Comparison of ENCODE assay signal across 10 mouse cellular contexts in genomic region chr3:129640211-129641000, GRCm38 (mm10).
A peak's percentile ranks its signal among the peaks of the same experiment; 100 is the strongest.
DNase-seq lines count a peak whose midpoint lies in the region; ATAC-seq and TF ChIP-seq lines count a peak whose summit lies in the region.
"Had no signal": no experiment of that assay in that cellular context is flagged by ENCODE, and none has a peak within 500 bp of the region (broad histone marks: within the 10 kb centered on the region; RNA-seq: fewer than 3 reads in every experiment).

No protein-coding gene starts in this region.

- no peak for TF ChIP-seq CTCF in liver, postnatal 0 days (IDR thresholded peaks at IDR 0.05; ENCODE audit: low read depth)

- DNase-seq in kidney, postnatal 4 days, result no peak
- DNase-seq in hindbrain, embryonic 14.5 days (ENCODE audit: low spot score), result peak; percentile 25
- DNase-seq in thymus, postnatal 14 days, result no peak
- DNase-seq in spleen, adult 18-20 months, result no peak
- DNase-seq in liver, postnatal 0 days, result no peak
- DNase-seq: cerebellum, adult 2 months had no signal

- WGBS in kidney, embryonic 14.5 days, result 69% methylated on average over 10 of the region's 10 CpGs
- WGBS in embryonic facial prominence, embryonic 12.5 days, result 53% methylated on average over 10 of the region's 10 CpGs
- WGBS in hindbrain, embryonic 14.5 days, result 42% methylated on average over 10 of the region's 10 CpGs
- 49% methylated on average over 10 of the region's 10 CpGs for WGBS in midbrain, embryonic 13.5 days
- WGBS in liver, postnatal 0 days (ENCODE audit: insufficient replicate concordance), result 73% methylated on average over 10 of the region's 10 CpGs

- ATAC-seq in kidney, embryonic 14.5 days (ENCODE audit: low FRiP score, low TSS enrichment), result peak; percentile 44; the same call in 1 of the 2 replicates
- ATAC-seq in embryonic facial prominence, embryonic 12.5 days (ENCODE audit: insufficient number of reproducible peaks, insufficient read depth, low FRiP score, low TSS enrichment), result peak; percentile 32; the same call in 1 of the 2 replicates
- peak; percentile 85 for ATAC-seq in hindbrain, embryonic 14.5 days (ENCODE audit: low FRiP score)
- ATAC-seq in midbrain, embryonic 13.5 days, result peak; percentile 86
- ATAC-seq in liver, postnatal 0 days, result no peak

- no peaks in the 10 kb centered on the region for H3K27me3 ChIP-seq in kidney, embryonic 14.5 days (ENCODE audit: control insufficient read depth, insufficient read depth, low read length)
- no peaks in the 10 kb centered on the region for H3K27me3 ChIP-seq in embryonic facial prominence, embryonic 12.5 days
- no peaks in the 10 kb centered on the region for H3K27me3 ChIP-seq in hindbrain, embryonic 14.5 days (ENCODE audit: control insufficient read depth, insufficient read depth, low read length)
- no peaks in the 10 kb centered on the region for H3K27me3 ChIP-seq in midbrain, embryonic 13.5 days
- no peaks in the 10 kb centered on the region for H3K27me3 ChIP-seq in liver, postnatal 0 days (ENCODE audit: insufficient read depth, low read length)

- H3K4me3 ChIP-seq in kidney, embryonic 14.5 days (ENCODE audit: low read length), result no peak overlapping the region
- H3K4me3 ChIP-seq in embryonic facial prominence, embryonic 12.5 days, result no peak overlapping the region
- H3K4me3 ChIP-seq in hindbrain, embryonic 14.5 days (replicated peaks; ENCODE audit: low read length), result no peak overlapping the region
- no peak overlapping the region for H3K4me3 ChIP-seq in midbrain, embryonic 13.5 days (replicated peaks)
- no peak overlapping the region for H3K4me3 ChIP-seq in liver, postnatal 0 days (ENCODE audit: low read depth, low read length)

- no peaks in the 10 kb centered on the region for H3K36me3 ChIP-seq in kidney, embryonic 14.5 days (ENCODE audit: control insufficient read depth, insufficient read depth, low read length)
- no peaks in the 10 kb centered on the region for H3K36me3 ChIP-seq in embryonic facial prominence, embryonic 12.5 days
- no peaks in the 10 kb centered on the region for H3K36me3 ChIP-seq in hindbrain, embryonic 14.5 days (replicated peaks; ENCODE audit: control insufficient read depth, insufficient read depth)
- H3K36me3 ChIP-seq in midbrain, embryonic 13.5 days, result peaks cover 9% of the 10 kb centered on the region; the same call in 1 of the 2 replicates
- no peaks in the 10 kb centered on the region for H3K36me3 ChIP-seq in liver, postnatal 0 days (replicated peaks; ENCODE audit: insufficient read depth, low read length)

- H3K27ac ChIP-seq in kidney, embryonic 14.5 days (ENCODE audit: low read depth, low read length), result no peak overlapping the region
- H3K27ac ChIP-seq in embryonic facial prominence, embryonic 12.5 days, result peak overlapping the region; percentile 63
- peak overlapping the region; percentile 53; the same call in 1 of the 2 replicates for H3K27ac ChIP-seq in hindbrain, embryonic 14.5 days
- H3K27ac ChIP-seq in midbrain, embryonic 13.5 days, result 0 out of 2 replicates have a peak overlapping the region, but pooled peaks have one; percentile 11
- no peak overlapping the region for H3K27ac ChIP-seq in liver, postnatal 0 days (ENCODE audit: low read depth)
- H3K27ac ChIP-seq: liver, embryonic 14.5 days had no signal

- no peak overlapping the region for H3K4me2 ChIP-seq in kidney, embryonic 14.5 days (replicated peaks; ENCODE audit: low read depth, low read length)
- no peak overlapping the region for H3K4me2 ChIP-seq in embryonic facial prominence, embryonic 12.5 days (replicated peaks)
- no peak overlapping the region for H3K4me2 ChIP-seq in hindbrain, embryonic 14.5 days (replicated peaks)
- no peak overlapping the region for H3K4me2 ChIP-seq in midbrain, embryonic 13.5 days (replicated peaks)
- no peak overlapping the region for H3K4me2 ChIP-seq in liver, postnatal 0 days (ENCODE audit: low read depth, low read length)

- no peak for TF ChIP-seq EP300 in liver, postnatal 0 days (IDR thresholded peaks at IDR 0.05; ENCODE audit: low read depth)

- H3K4me1 ChIP-seq in kidney, embryonic 14.5 days (ENCODE audit: control insufficient read depth, insufficient read depth, low read length), result 0 out of 2 replicates have a peak, but pooled peaks cover 9% of the 10 kb centered on the region
- 0 out of 2 replicates have a peak, but pooled peaks cover 11% of the 10 kb centered on the region for H3K4me1 ChIP-seq in embryonic facial prominence, embryonic 12.5 days
- no peaks in the 10 kb centered on the region; the same call in 1 of the 2 replicates for H3K4me1 ChIP-seq in hindbrain, embryonic 14.5 days (replicated peaks; ENCODE audit: control insufficient read depth, insufficient read depth, low read length)
- H3K4me1 ChIP-seq in midbrain, embryonic 13.5 days (replicated peaks), result peaks cover 13% of the 10 kb centered on the region
- no peaks in the 10 kb centered on the region for H3K4me1 ChIP-seq in liver, postnatal 0 days (ENCODE audit: insufficient read depth)

- H3K9ac ChIP-seq in kidney, embryonic 14.5 days (ENCODE audit: low read depth, low read length), result no peak overlapping the region
- no peak overlapping the region for H3K9ac ChIP-seq in embryonic facial prominence, embryonic 12.5 days
- H3K9ac ChIP-seq in hindbrain, embryonic 14.5 days, result no peak overlapping the region
- no peak overlapping the region for H3K9ac ChIP-seq in midbrain, embryonic 13.5 days (replicated peaks)
- H3K9ac ChIP-seq in liver, postnatal 0 days (replicated peaks), result no peak overlapping the region
- H3K9ac ChIP-seq: liver, embryonic 14.5 days had no signal

- no peaks in the 10 kb centered on the region for H3K9me3 ChIP-seq in kidney, embryonic 14.5 days (ENCODE audit: control insufficient read depth, low read length)
- H3K9me3 ChIP-seq in embryonic facial prominence, embryonic 12.5 days, result no peaks in the 10 kb centered on the region
- H3K9me3 ChIP-seq in hindbrain, embryonic 14.5 days (ENCODE audit: control insufficient read depth, low read length), result no peaks in the 10 kb centered on the region
- H3K9me3 ChIP-seq in midbrain, embryonic 13.5 days, result no peaks in the 10 kb centered on the region
- no peaks in the 10 kb centered on the region for H3K9me3 ChIP-seq in liver, postnatal 0 days (ENCODE audit: low read length)

Comparison
In these comparisons a context has a peak if more than half of its experiments do, and no peak if none do; other contexts are left out.
1. H3K27ac ChIP-seq: peak in embryonic facial prominence, embryonic 12.5 days (single experiment), hindbrain, embryonic 14.5 days (single experiment) and midbrain, embryonic 13.5 days (single experiment); none in kidney, embryonic 14.5 days (single experiment) and liver, postnatal 0 days (single experiment).